Mouse (Mus musculus) activated CD4-positive, CD25-positive, alpha-beta regulatory T cell, adult 9 weeks (primary cell): ENCODE results near the gene Actn3. TPM values are rescaled to one million over a fixed set of nuclear protein-coding genes. Genes with fewer than 3 reads are reported as not detected.

Experiments
- polyA plus RNA-seq: library from polyadenylated mRNA; unstranded; fragments of 100-300 nt; shearing (Covaris generic); gene quantifications from one replicate; pipeline ENCODE4 v1.2.1, GENCODE M21; 2017

Gene Actn3
- polyA plus RNA-seq: 0.10 TPM

DNA sequence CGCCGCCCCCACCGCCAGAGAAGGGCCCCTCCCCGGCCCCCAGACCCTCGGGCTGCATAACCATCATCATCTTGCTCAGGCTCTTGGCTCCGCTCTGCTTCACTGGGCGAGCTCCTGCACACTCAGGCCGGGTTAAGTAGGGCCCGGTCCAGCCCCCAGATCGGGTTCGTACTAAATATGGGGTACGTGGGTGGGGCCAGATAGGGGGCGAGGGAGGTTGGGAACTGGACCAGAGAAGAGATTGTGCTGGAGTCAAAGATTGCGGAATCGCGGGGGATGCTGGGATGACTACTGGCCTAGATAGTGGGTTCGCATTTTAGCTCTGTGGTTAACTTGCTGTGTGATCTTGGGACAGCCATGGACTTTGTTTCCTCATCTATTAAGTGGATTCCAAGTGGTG lies at the start of gene Actn3:
TSS of gene Actn3 (minus strand) at position 125 of the 400 bp plus-strand sequence.

GRCm38 (mm10) chr19:4905979-4906794 lies 28.5 kb upstream of the Actn3 start, which contains the start of gene Bbs1:
Bbs1 (minus strand) TSS chr19:4906628.

DNA sequence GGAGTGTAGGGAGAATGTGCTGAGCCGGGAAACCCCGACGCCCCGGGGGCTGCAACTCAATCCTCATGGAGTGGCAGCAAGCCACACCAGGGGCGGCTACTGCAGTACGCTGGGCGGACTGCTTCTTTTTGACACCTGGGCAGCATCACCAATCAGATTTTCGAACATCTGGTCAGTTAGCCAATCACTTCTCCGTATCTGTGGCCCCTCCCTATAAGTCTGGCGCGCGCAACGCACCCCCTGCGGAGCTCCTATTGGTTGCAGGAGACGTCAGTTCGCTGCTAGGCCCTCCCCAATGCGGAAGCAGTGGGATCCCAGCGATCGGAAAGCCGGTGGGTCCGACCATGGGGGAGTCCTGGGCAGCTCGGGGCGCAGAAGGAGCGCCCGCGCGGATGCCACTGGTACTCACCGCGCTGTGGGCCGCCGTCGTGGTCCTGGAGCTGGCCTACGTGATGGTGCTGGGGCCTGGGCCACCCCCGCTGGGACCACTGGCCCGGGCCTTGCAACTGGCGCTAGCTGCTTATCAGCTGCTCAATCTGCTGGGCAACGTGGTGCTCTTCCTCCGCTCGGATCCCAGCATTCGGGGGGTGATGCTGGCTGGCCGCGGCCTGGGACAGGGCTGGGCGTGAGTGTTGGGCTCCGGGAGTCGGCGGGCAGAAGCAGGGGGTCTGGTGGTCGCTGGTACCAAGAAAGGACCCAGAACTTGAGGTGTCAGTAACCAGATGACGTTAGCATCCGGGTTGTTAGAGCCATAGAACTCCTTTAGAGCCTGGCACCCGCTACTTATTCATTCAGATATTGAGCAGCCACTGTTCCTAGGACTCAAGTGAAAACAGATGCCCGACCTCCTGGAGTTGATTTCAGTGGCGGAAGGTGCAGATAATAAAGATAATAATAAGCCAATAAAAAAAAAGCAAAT lies 955 bp upstream of the Actn3 start, which contains the start of gene Zdhhc24:
TSS of gene Zdhhc24 (plus strand) at position 264 of the 919 bp plus-strand sequence.

GRCm38 (mm10) chr19:4854552-4855469 lies 22.9 kb downstream of the Actn3 start, which contains the start of gene Ctsf:
Ctsf (plus strand) TSS chr19:4855130.

DNA sequence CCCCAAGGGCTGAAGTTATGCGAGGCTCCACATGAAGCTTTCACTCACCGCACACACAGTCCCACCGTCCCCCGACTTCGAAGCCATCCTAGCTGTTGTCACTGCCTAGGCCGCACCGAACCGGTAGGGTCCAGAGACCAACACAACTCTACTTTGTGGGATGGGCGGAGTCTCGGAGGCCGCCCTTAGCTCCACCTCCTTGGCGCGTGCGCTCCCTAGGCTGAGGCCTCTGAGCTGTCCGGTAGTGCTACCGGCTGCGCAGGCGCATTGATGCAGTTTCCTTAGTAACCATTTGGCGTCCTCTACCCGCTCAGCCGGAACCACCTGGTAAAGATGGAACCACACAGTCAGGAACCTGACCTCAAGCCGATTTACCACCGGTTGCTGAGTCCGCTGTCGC lies 38.6 kb downstream of the Actn3 start, which contains the start of the genes Ccs and Ccdc87:
TSS of gene Ccs (minus strand) at position 184 of the 400 bp plus-strand sequence.
TSS of gene Ccdc87 (plus strand) at position 218 of the 400 bp plus-strand sequence.

Other genes with a start within 250 kb of the Actn3 start
- gene Gm960, start 179.2 kb downstream of the Actn3 start, polyA plus RNA-seq: not detected
- gene Sptbn2, start 166.7 kb downstream of the Actn3 start, polyA plus RNA-seq: 1.3 TPM
- 53.1 TPM for gene Rbm4b, start 121.4 kb downstream of the Actn3 start, polyA plus RNA-seq
- 62.0 TPM for gene Rbm4, start 84.0 kb downstream of the Actn3 start, polyA plus RNA-seq
- gene Gm21992, start 66.3 kb downstream of the Actn3 start, polyA plus RNA-seq: 52.8 TPM
- 98.3 TPM for gene Rbm14, start 66.3 kb downstream of the Actn3 start, polyA plus RNA-seq
- 213 TPM for gene Ccs, start 38.6 kb downstream of the Actn3 start, polyA plus RNA-seq
- gene Ccdc87, start 38.5 kb downstream of the Actn3 start, polyA plus RNA-seq: 0.28 TPM
- 7.4 TPM for gene Ctsf, start 22.8 kb downstream of the Actn3 start, polyA plus RNA-seq
- gene Zdhhc24, start 759 bp upstream of the Actn3 start, polyA plus RNA-seq: 7.9 TPM
- gene Bbs1, start 28.7 kb upstream of the Actn3 start, polyA plus RNA-seq: 0.92 TPM
- 136 TPM for gene Dpp3, start 50.4 kb upstream of the Actn3 start, polyA plus RNA-seq
- gene Peli3, start 65.2 kb upstream of the Actn3 start, polyA plus RNA-seq: 0.65 TPM
- 59.2 TPM for gene Mrpl11, start 84.2 kb upstream of the Actn3 start, polyA plus RNA-seq
- 1.8 TPM for gene Npas4, start 112.4 kb upstream of the Actn3 start, polyA plus RNA-seq
- 2.0 TPM for gene Slc29a2, start 146.0 kb upstream of the Actn3 start, polyA plus RNA-seq
- gene B4gat1, start 160.9 kb upstream of the Actn3 start, polyA plus RNA-seq: 18.7 TPM
- gene AC124502.3, start 161.0 kb upstream of the Actn3 start, polyA plus RNA-seq: 3.6 TPM
- 81.9 TPM for gene Brms1, start 163.4 kb upstream of the Actn3 start, polyA plus RNA-seq
- gene Rin1, start 172.6 kb upstream of the Actn3 start, polyA plus RNA-seq: 0.26 TPM
- gene Cd248, start 190.2 kb upstream of the Actn3 start, polyA plus RNA-seq: not detected
- not detected for gene Tmem151a, start 207.6 kb upstream of the Actn3 start, polyA plus RNA-seq
- 58.0 TPM for gene Yif1a, start 210.6 kb upstream of the Actn3 start, polyA plus RNA-seq
- gene Cnih2, start 220.6 kb upstream of the Actn3 start, polyA plus RNA-seq: 1.4 TPM
- gene Rab1b, start 229.2 kb upstream of the Actn3 start, polyA plus RNA-seq: 240 TPM
- gene Klc2, start 240.7 kb upstream of the Actn3 start, polyA plus RNA-seq: 3.3 TPM